Mouse (Mus musculus) liver, embryonic 14.5 days (tissue): Measurements from ENCODE around the gene Gm16253. TPM values are rescaled to one million over a fixed set of nuclear protein-coding genes. Genes with fewer than 3 reads are reported as not detected.

Experiments used
- ATAC-seq: fragments of 200-750 bp; cut with Nextera tagmentation; 2 replicates; pipeline ENCODE4 v1.8.0; 2017; ENCODE audit warnings: moderate number of reproducible peaks, mild to moderate bottlenecking, moderate library complexity; ENCODE audit not compliant: insufficient read depth
- DNase-seq, 3 experiments: peaks; one replicate each; pipeline ENCODE4 v3.0.0-alpha.2; 2012 to 2013; ENCODE audit warnings: low read depth in 3 of 3, low spot score in 3 of 3
- H3K27ac ChIP-seq: fragments of 300-500 bp; sonication (generic); 2 replicates; pipeline ENCODE4 v1.5.1; 2014; ENCODE audit warnings: moderate library complexity, mild to moderate bottlenecking, control low read depth, inconsistent platforms
- H3K27me3 ChIP-seq: fragments of 300-500 bp; sonication (generic); 2 replicates; pipeline ENCODE4 v1.6.1; 2014; ENCODE audit warnings: mild to moderate bottlenecking, low read length, moderate library complexity; ENCODE audit not compliant: control insufficient read depth, insufficient read depth
- H3K36me3 ChIP-seq: fragments of 300-500 bp; sonication (generic); replicated peaks from 2 replicates; pipeline ENCODE4 v1.6.1; 2014; ENCODE audit warnings: low read depth; ENCODE audit not compliant: control insufficient read depth, insufficient read depth
- H3K4me1 ChIP-seq, 2 experiments: fragments of 200-500 bp in 1 of 2; fragments of 300-500 bp in 1 of 2; sonication (generic) in 1 of 2; replicated peaks; 2 replicates each; pipeline ENCODE4 v1.6.1; 2012 to 2014; ENCODE audit warnings: antibody characterized with exemption in 1 of 2, inconsistent platforms in 1 of 2, low read length in 1 of 2; ENCODE audit not compliant: control insufficient read depth in 2 of 2, insufficient read depth in 2 of 2
- H3K4me2 ChIP-seq: fragments of 300-500 bp; sonication (generic); 2 replicates; pipeline ENCODE4 v1.6.1; 2014; ENCODE audit warnings: low read depth, mild to moderate bottlenecking, control low read depth, moderate library complexity
- H3K4me3 ChIP-seq, 2 experiments: fragments of 200-500 bp in 1 of 2; fragments of 300-500 bp in 1 of 2; sonication (generic) in 1 of 2; 2 replicates each; pipeline ENCODE4 v1.5.1; 2012 to 2014; ENCODE audit warnings: low read depth in 2 of 2, low read length in 2 of 2, mild to moderate bottlenecking in 2 of 2, control low read depth in 1 of 2, inconsistent platforms in 1 of 2, moderate library complexity in 1 of 2; ENCODE audit not compliant: insufficient read depth in 1 of 2
- H3K9ac ChIP-seq: fragments of 300-500 bp; sonication (generic); replicated peaks from 2 replicates; pipeline ENCODE4 v1.6.1; 2014; ENCODE audit warnings: mild to moderate bottlenecking, control low read depth, moderate library complexity
- H3K9me3 ChIP-seq: fragments of 300-500 bp; sonication (generic); 2 replicates; pipeline ENCODE4 v1.6.1; 2016; ENCODE audit warnings: low read length, mixed read lengths; ENCODE audit not compliant: control insufficient read depth
- CTCF ChIP-seq: IDR thresholded peaks from 2 replicates; pipeline ENCODE4 v1.5.1; 2016; ENCODE audit warnings: antibody characterized with exemption, low read depth, control low read depth
- EP300 ChIP-seq: IDR thresholded peaks from 2 replicates; pipeline ENCODE4 v1.6.1; 2016; ENCODE audit warnings: antibody characterized with exemption, low read depth
- WGBS: fragments of 180-500 bp; shearing (Covaris S2); extraction: QIAGEN DNeasy Blood & Tissue Kit; methylation state at CpG from one replicate; pipeline ENCODE4 v1.1.7; 2014; ENCODE audit not compliant: insufficient replicate concordance; 5-methylcytosine and 5-hydroxymethylcytosine counted together
- polyA plus RNA-seq, 2 experiments: library from polyadenylated mRNA; depleted of rRNA in 1 of 2; stranded (reverse) in 1 of 2; unstranded in 1 of 2; fragments of >200 nt; fragmentation: Nextera tagmentation in 1 of 2; extraction: Ambion mirVana in 1 of 2; gene quantifications; 2 replicates each; pipeline versions ENCODE4 v1.2.1 to v1.2.3; 2012 to 2014

The Gm16253 gene
- polyA plus RNA-seq, 2 experiments: not detected

- Histone ChIP-seq H3K4me2 (no peak overlapping the region), H3K9me3 (no peaks in the 10 kb centered on the region), H3K4me3 (no peak overlapping the region), H3K36me3 (no peaks in the 10 kb centered on the region), H3K27ac (no peak overlapping the region), H3K9ac (no peak overlapping the region), H3K4me1 (peaks cover 2 to 27% of the 10 kb centered on the region in 2 experiments; a peak in 3 of 4 replicates), H3K27me3 (no peaks in the 10 kb centered on the region)
- ATAC-seq: no peak
- 84% methylated on average over 13 of the region's 13 CpGs for WGBS
- DNase-seq: no peak
- TF ChIP-seq CTCF (no peak), EP300 (no peak)
Observed at GRCm38 (mm10) chr3:96569506-96569905, 7.3 kb upstream of the Gm16253 start.

GRCm38 (mm10) chr3:96569966-96570605, 6.7 kb upstream of the Gm16253 start:
- ATAC-seq (no peak), DNase-seq (no peak)
- no peak overlapping the region for H3K4me3 ChIP-seq
- H3K4me1 ChIP-seq: peaks cover 0 to 24% of the 10 kb centered on the region in 2 experiments; a peak in 3 of 4 replicates
- H3K9me3 ChIP-seq: no peaks in the 10 kb centered on the region
- no peak overlapping the region for H3K27ac ChIP-seq
- no peak overlapping the region for H3K9ac ChIP-seq
- WGBS: 68% methylated on average over 11 of the region's 11 CpGs
- no peaks in the 10 kb centered on the region for H3K27me3 ChIP-seq
- no peak for TF ChIP-seq EP300
- TF ChIP-seq CTCF: no peak
- no peak overlapping the region for H3K4me2 ChIP-seq
- no peaks in the 10 kb centered on the region for H3K36me3 ChIP-seq

DNA sequence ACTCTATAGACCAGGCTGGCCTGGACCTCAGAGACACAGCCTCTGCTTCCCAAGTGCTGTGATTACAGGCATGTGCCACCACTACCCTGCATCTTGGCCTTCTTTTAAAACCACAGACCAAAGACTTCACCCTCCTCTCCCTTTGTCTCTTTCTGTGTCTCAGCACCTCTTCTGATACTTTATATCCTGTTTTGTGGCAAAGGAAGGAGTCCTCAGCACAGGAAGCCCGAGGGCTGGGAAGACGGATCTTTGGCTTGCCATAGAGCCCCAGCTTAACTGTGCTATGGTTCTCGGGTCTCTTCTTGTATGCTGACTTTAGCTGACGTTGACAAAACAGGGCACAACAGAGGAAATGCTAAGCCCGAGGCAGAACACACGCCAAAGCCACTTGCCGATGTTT, 6.1 kb upstream of the Gm16253 start:
- no peak for DNase-seq
- no peak for TF ChIP-seq EP300
- TF ChIP-seq CTCF: no peak
- Histone ChIP-seq H3K4me1 (peaks cover 0 to 20% of the 10 kb centered on the region in 2 experiments; a peak in 3 of 4 replicates), H3K4me3 (no peak overlapping the region), H3K4me2 (no peak overlapping the region), H3K36me3 (no peaks in the 10 kb centered on the region), H3K9me3 (no peaks in the 10 kb centered on the region), H3K27ac (no peak overlapping the region), H3K9ac (no peak overlapping the region), H3K27me3 (no peaks in the 10 kb centered on the region)
- 38% methylated on average over 7 of the region's 7 CpGs for WGBS
- no peak for ATAC-seq

GRCm38 (mm10) chr3:96571336-96571735, 5.4 kb upstream of the Gm16253 start:
- TF ChIP-seq EP300 (no peak), CTCF (no peak)
- WGBS: 55% methylated on average over 2 of the region's 2 CpGs
- ATAC-seq (no peak), DNase-seq (no peak)
- peaks cover 1 to 24% of the 10 kb centered on the region in 2 experiments for H3K4me1 ChIP-seq
- no peak overlapping the region for H3K4me2 ChIP-seq
- no peak overlapping the region for H3K9ac ChIP-seq
- H3K27me3 ChIP-seq: no peaks in the 10 kb centered on the region
- no peaks in the 10 kb centered on the region for H3K36me3 ChIP-seq
- no peaks in the 10 kb centered on the region for H3K9me3 ChIP-seq
- no peak overlapping the region for H3K4me3 ChIP-seq
- no peak overlapping the region for H3K27ac ChIP-seq

DNA sequence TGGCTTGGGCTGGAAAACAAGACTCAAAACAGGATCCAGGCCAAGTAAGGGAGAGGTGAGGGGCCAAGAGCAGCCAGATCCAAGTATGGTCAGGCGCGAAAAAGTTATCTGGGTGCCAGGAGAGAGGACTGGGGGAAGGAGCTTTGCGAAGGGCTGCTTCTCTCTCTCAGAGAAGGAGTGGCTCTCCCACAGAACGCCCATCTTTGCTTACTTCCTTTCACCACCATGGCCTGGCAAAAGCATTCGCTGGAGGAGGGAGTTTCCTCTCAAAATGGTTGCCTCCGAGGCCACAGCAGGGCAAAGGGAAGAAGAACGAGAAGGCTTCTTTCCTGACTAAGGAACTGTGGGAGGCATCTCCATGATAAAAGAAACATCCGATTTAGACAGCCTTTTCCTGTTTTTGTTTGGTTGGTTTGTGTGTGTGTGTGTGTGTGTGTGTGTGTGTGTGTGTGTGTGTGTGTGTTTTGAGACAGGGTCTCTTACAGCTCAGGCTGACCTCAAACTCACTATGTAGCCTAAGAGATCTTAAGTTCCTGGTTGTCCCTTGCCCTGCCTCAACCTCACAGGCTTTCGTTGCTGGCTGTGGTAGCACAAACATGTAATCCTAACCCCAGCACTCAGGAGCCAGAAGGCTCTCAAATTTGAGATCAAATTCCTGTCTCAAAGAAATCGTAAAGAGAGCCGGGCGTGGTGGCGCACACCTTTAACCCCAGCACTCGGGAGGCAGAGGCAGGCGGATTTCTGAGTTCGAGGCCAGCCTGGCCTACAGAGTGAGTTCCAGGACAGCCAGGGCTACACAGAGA, 4.7 kb upstream of the Gm16253 start:
- TF ChIP-seq EP300 (no peak), CTCF (no peak)
- ATAC-seq: no peak
- Histone ChIP-seq H3K36me3 (no peaks in the 10 kb centered on the region), H3K9ac (no peak overlapping the region), H3K4me3 (no peak overlapping the region), H3K27ac (no peak overlapping the region), H3K9me3 (no peaks in the 10 kb centered on the region), H3K4me1 (peaks cover 5 to 28% of the 10 kb centered on the region in 2 experiments), H3K27me3 (no peaks in the 10 kb centered on the region), H3K4me2 (no peak overlapping the region)
- DNase-seq: no peak
- 53% methylated on average over 16 of the region's 16 CpGs for WGBS
